Mouse (Mus musculus) kidney, embryonic 14.5 days (tissue): ENCODE measurements around the gene Ddx41. TPM values are rescaled to one million over a fixed set of nuclear protein-coding genes. Genes with fewer than 3 reads are reported as not detected.

ENCODE experiments used
- ATAC-seq: fragments of 200-750 bp; cut with Nextera tagmentation; 2 replicates; pipeline ENCODE4 v1.8.0; 2017; ENCODE audit warnings: moderate number of reproducible peaks, mild to moderate bottlenecking, moderate TSS enrichment, moderate library complexity; ENCODE audit not compliant: low FRiP score, low TSS enrichment
- H3K27ac ChIP-seq: fragments of 300-500 bp; sonication (generic); 2 replicates; pipeline ENCODE4 v1.5.1; 2014; ENCODE audit warnings: low read depth, mild to moderate bottlenecking, low read length, moderate library complexity, mixed read lengths
- H3K27me3 ChIP-seq: fragments of 300-500 bp; sonication (generic); 2 replicates; pipeline ENCODE4 v1.6.1; 2014; ENCODE audit warnings: mild to moderate bottlenecking, low read length; ENCODE audit not compliant: control insufficient read depth, insufficient read depth
- H3K36me3 ChIP-seq: fragments of 300-500 bp; sonication (generic); 2 replicates; pipeline ENCODE4 v1.6.1; 2014; ENCODE audit warnings: low read length, mixed read lengths; ENCODE audit not compliant: control insufficient read depth, insufficient read depth
- H3K4me1 ChIP-seq: fragments of 300-500 bp; sonication (generic); 2 replicates; pipeline ENCODE4 v1.6.1; 2014; ENCODE audit warnings: low read length, mixed read lengths; ENCODE audit not compliant: control insufficient read depth, insufficient read depth
- H3K4me2 ChIP-seq: fragments of 300-500 bp; sonication (generic); replicated peaks from 2 replicates; pipeline ENCODE4 v1.6.1; 2014; ENCODE audit warnings: low read depth, mild to moderate bottlenecking, low read length
- H3K4me3 ChIP-seq: fragments of 300-500 bp; sonication (generic); 2 replicates; pipeline ENCODE4 v1.5.1; 2014; ENCODE audit warnings: mild to moderate bottlenecking, low read length
- H3K9ac ChIP-seq: fragments of 300-500 bp; sonication (generic); 2 replicates; pipeline ENCODE4 v1.6.1; 2014; ENCODE audit warnings: low read depth, mild to moderate bottlenecking, low read length, moderate library complexity
- H3K9me3 ChIP-seq: fragments of 300-500 bp; sonication (generic); 2 replicates; pipeline ENCODE4 v1.6.1; 2016; ENCODE audit warnings: low read length; ENCODE audit not compliant: control insufficient read depth
- WGBS: fragments of 180-500 bp; shearing (Covaris S2); extraction: QIAGEN DNeasy Blood & Tissue Kit; methylation state at CpG from one replicate; pipeline ENCODE4 v1.1.7; 2014; 5-methylcytosine and 5-hydroxymethylcytosine counted together
- polyA plus RNA-seq: library from polyadenylated mRNA; unstranded; fragments of >200 nt; fragmentation: Nextera tagmentation; extraction: Ambion mirVana; gene quantifications from 2 replicates; pipeline ENCODE4 v1.2.1, GENCODE M21; 2014

The Ddx41 gene
- polyA plus RNA-seq, 1 experiment from 2014 or later, result 94.7 TPM

DNA sequence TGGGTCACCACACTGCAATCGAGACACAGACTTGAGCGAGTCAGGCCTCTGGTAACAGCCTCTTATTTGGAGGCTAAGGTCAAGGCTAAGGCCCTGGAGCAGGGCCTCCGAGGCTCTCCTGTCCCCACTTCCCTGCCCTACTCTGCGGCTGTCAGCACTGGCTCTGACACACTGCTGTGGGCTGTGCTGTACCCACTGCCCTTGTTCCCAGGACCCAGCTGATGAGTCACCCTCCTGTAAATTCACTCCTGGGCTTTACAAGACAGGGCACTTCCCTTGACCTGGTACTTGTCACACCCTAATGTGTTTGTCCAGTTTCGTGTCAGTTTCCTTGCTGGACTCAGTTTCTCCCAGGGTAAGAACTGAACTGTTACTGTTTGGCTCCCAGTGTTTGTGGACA lies 12.0 kb upstream of the Ddx41 start:
- Histone ChIP-seq H3K4me1 (no peaks in the 10 kb centered on the region), H3K9ac (no peak overlapping the region), H3K36me3 (peaks cover 73% of the 10 kb centered on the region), H3K27ac (no peak overlapping the region), H3K4me2 (no peak overlapping the region), H3K4me3 (no peak overlapping the region), H3K9me3 (no peaks in the 10 kb centered on the region), H3K27me3 (no peaks in the 10 kb centered on the region)
- 90% methylated on average over 5 of the region's 5 CpGs for WGBS
- ATAC-seq, result no peak

DNA sequence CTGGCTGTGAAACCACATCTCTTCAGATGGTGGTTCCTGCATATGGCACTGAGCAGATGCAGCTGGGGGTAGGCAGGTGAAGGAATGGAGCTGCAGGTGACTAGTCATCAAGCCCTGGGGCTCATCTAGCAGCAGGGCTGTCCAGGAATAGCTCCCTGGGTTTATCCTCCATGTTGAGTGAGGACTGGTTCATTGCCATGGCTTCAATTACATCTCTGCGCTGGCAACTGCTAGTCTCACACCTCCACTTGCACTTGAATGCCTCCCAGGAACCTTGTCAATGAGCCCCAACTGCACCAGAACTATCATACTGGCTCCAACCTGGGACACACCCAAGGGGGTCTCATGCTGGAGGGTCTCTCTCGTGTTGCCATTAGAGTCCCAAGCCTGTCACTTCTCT lies 11.5 kb upstream of the Ddx41 start:
- 87% methylated on average over 2 of the region's 2 CpGs for WGBS
- no peaks in the 10 kb centered on the region for H3K9me3 ChIP-seq
- H3K27me3 ChIP-seq, result no peaks in the 10 kb centered on the region
- H3K4me1 ChIP-seq, result no peaks in the 10 kb centered on the region
- no peak overlapping the region for H3K9ac ChIP-seq
- no peak for ATAC-seq
- H3K27ac ChIP-seq, result no peak overlapping the region
- H3K36me3 ChIP-seq, result peaks cover 73% of the 10 kb centered on the region
- no peak overlapping the region for H3K4me2 ChIP-seq
- H3K4me3 ChIP-seq, result no peak overlapping the region

DNA sequence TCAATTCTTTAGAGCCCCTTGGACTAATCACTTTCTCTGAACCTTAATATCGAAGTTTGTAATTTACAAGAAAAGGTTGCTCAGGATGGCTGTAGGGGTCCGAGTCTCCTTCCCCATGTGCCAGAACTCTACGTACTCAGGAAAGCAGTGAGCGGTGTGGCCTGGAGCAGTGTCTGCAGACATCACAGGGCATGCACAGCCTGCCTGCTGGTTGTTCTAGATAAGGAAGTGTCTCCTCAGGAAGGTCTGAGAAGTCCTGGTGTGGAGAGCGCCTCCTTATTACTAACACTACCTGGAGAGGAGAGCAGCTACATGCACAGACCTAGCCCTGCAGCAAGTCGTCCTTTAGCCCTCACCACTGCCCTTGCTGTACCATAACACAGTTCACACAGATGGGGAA lies 8.3 kb upstream of the Ddx41 start:
- no peaks in the 10 kb centered on the region for H3K9me3 ChIP-seq
- no peak for ATAC-seq
- H3K27ac ChIP-seq, result no peak overlapping the region
- no peaks in the 10 kb centered on the region for H3K27me3 ChIP-seq
- H3K4me2 ChIP-seq, result no peak overlapping the region
- no peaks in the 10 kb centered on the region for H3K4me1 ChIP-seq
- H3K36me3 ChIP-seq, result peaks cover 89% of the 10 kb centered on the region
- H3K9ac ChIP-seq, result no peak overlapping the region
- H3K4me3 ChIP-seq, result no peak overlapping the region
- 90% methylated on average over 6 of the region's 6 CpGs for WGBS

DNA sequence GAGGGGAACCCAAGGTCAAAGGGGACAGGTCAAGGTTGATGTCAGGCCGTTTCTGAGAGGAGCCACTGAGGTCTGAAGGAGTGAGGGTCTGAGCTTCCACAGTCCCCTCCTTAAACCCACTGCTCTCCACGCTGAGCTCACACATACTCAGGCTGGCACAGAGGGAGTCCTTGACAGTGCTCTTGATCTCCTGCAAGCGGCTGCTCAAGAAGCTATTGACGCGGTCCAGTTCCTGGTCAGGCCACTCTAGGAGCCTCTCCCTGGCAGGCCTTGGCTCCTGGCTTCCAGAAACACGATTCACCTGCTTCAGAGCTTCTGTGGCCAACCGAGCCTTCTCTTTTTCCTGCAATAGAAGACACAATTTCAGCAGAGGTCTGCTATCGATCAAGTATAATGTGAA lies 7.0 kb upstream of the Ddx41 start:
- no peak overlapping the region for H3K4me2 ChIP-seq
- no peak overlapping the region for H3K27ac ChIP-seq
- 88% methylated on average over 8 of the region's 8 CpGs for WGBS
- no peaks in the 10 kb centered on the region for H3K27me3 ChIP-seq
- H3K9ac ChIP-seq, result no peak overlapping the region
- no peak for ATAC-seq
- no peak overlapping the region for H3K4me3 ChIP-seq
- peaks cover 93% of the 10 kb centered on the region for H3K36me3 ChIP-seq
- no peaks in the 10 kb centered on the region for H3K9me3 ChIP-seq
- H3K4me1 ChIP-seq, result no peaks in the 10 kb centered on the region

- WGBS, result 90% methylated on average over 4 of the region's 4 CpGs
- no peak overlapping the region for H3K4me3 ChIP-seq
- no peak overlapping the region for H3K4me2 ChIP-seq
- H3K4me1 ChIP-seq, result no peaks in the 10 kb centered on the region
- H3K9me3 ChIP-seq, result no peaks in the 10 kb centered on the region
- H3K27ac ChIP-seq, result no peak overlapping the region
- H3K27me3 ChIP-seq, result no peaks in the 10 kb centered on the region
- no peak overlapping the region for H3K9ac ChIP-seq
- no peak for ATAC-seq
- peaks cover 98% of the 10 kb centered on the region for H3K36me3 ChIP-seq
These were observed 6.4 kb upstream of the Ddx41 start for GRCm38 (mm10) chr13:55542891-55543290.

DNA sequence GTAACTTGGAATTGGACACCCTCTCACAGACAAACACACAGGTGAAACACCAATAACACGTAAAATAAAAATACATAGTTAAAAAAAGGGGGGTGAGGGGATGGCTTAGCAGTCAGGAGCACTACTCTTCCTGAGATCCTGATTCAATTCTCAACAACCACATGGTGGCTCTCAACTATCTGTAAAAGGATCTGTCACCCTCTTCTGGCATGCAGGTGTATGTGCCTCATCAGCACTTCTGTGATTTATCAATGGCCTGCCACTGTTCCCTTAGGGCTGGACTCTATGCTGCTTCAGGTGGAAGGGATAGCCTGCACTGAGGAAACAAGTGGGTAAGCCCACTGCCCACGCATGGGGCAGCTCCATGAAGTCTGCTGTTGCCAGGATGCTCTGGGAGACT lies 4.5 kb upstream of the Ddx41 start:
- Histone ChIP-seq H3K4me3 (no peak overlapping the region), H3K9me3 (no peaks in the 10 kb centered on the region), H3K27ac (no peak overlapping the region), H3K27me3 (no peaks in the 10 kb centered on the region), H3K4me1 (no peaks in the 10 kb centered on the region), H3K36me3 (peaks cover 81% of the 10 kb centered on the region), H3K9ac (no peak overlapping the region), H3K4me2 (no peak overlapping the region)
- no peak for ATAC-seq
- WGBS, result 96% methylated on average over 2 of the region's 2 CpGs

GRCm38 (mm10) chr13:55535796-55536193 lies 663 bp downstream of the Ddx41 start:
- Histone ChIP-seq H3K4me1 (peaks cover 10% of the 10 kb centered on the region), H3K9me3 (no peaks in the 10 kb centered on the region), H3K27ac (no peak overlapping the region), H3K4me2 (peak overlapping the region; percentile 95), H3K27me3 (no peaks in the 10 kb centered on the region), H3K36me3 (peaks cover 72% of the 10 kb centered on the region), H3K4me3 (peak overlapping the region; percentile 82), H3K9ac (peak overlapping the region; percentile 72)
- 18% methylated on average over 14 of the region's 17 CpGs for WGBS
- ATAC-seq, result no peak; the same call in 1 of the 2 replicates

DNA sequence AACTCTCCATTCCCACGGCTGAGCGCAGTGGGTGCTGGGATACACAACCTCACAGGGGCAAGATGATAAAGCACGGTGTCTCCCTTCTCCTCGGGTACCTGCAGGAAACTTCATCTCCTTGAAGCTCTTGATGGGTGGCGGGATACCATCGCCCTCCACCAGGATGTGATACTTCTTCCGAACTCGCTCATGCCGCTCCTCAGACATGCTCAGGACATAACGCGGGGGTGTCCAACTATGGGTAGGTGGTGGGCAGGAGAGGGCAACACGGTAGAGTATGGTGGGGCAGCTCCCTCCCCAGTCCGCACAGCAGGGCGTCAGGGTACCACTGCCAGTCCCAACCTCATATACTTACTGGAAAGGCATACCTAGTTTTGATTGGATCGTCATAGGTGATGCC lies 1.3 kb downstream of the Ddx41 start:
- Histone ChIP-seq H3K4me2 (peak overlapping the region; percentile 95), H3K36me3 (peaks cover 71% of the 10 kb centered on the region), H3K4me3 (peak overlapping the region; percentile 82), H3K9ac (peak overlapping the region; percentile 72; the same call in 1 of the 2 replicates), H3K9me3 (no peaks in the 10 kb centered on the region), H3K4me1 (peaks cover 10% of the 10 kb centered on the region), H3K27ac (no peak overlapping the region), H3K27me3 (no peaks in the 10 kb centered on the region)
- WGBS, result 89% methylated on average over 15 of the region's 15 CpGs
- ATAC-seq, result no peak

- no peak within 1 kb of the TSS for H3K4me2 ChIP-seq
- H3K9ac ChIP-seq, result no peak within 1 kb of the TSS
- no peak within 1 kb of the TSS for H3K4me3 ChIP-seq
- no peak for ATAC-seq
- H3K27me3 ChIP-seq, result no peaks in the 10 kb centered on the region
- peaks cover 52% of the 10 kb centered on the region for H3K36me3 ChIP-seq
- H3K4me1 ChIP-seq, result no peaks in the 10 kb centered on the region
- no peak within 1 kb of the TSS for H3K27ac ChIP-seq
- H3K9me3 ChIP-seq, result no peaks in the 10 kb centered on the region
- WGBS, result 81% methylated on average over 8 of the region's 8 CpGs
These were observed 7.1 kb downstream of the Ddx41 start, which contains the start of gene Dok3 for GRCm38 (mm10) chr13:55529198-55529915. Dok3 (minus strand) TSS chr13:55529296.
